Mouse (Mus musculus) thymus, adult 2 months (tissue): ENCODE measurements around the gene Mettl7a3.

ENCODE experiments used
- CTCF ChIP-seq: fragments of 200-500 bp; IDR thresholded peaks from 2 replicates; pipeline ENCODE4 v1.5.1; 2012; ENCODE audit warnings: mild to moderate bottlenecking, control low read depth, low read length, moderate library complexity, borderline replicate concordance; ENCODE audit not compliant: control insufficient read depth, poor library complexity, insufficient read depth; ENCODE audit errors: extremely low read depth
- POLR2A ChIP-seq: fragments of 200-500 bp; IDR thresholded peaks from 2 replicates; pipeline ENCODE4 v1.6.1; 2012; ENCODE audit warnings: mild to moderate bottlenecking, low read length, control low read depth, moderate library complexity; ENCODE audit not compliant: control insufficient read depth, poor library complexity, insufficient read depth; ENCODE audit errors: extremely low read depth

GRCm38 (mm10) chr15:100314448-100315145, 20.1 kb upstream of the Mettl7a3 start:
- TF ChIP-seq CTCF (no peak), POLR2A (no peak)
